Mouse (Mus musculus) embryonic facial prominence, embryonic 13.5 days (tissue): ENCODE data around the gene Akap2. TPM values are rescaled to one million over a fixed set of nuclear protein-coding genes. Genes with fewer than 3 reads are reported as not detected.

Source experiments
- ATAC-seq: fragments of 200-750 bp; cut with Nextera tagmentation; 2 replicates; pipeline ENCODE4 v1.8.0; 2017; ENCODE audit warnings: low read depth; ENCODE audit not compliant: insufficient number of reproducible peaks, insufficient read depth, low FRiP score, low TSS enrichment
- H3K27ac ChIP-seq: fragments of 300-500 bp; sonication (generic); 2 replicates; pipeline ENCODE4 v1.5.1; 2015; ENCODE audit warnings: moderate library complexity, mild to moderate bottlenecking, inconsistent platforms
- H3K27me3 ChIP-seq: fragments of 300-500 bp; sonication (generic); 2 replicates; pipeline ENCODE4 v1.6.1; 2015; ENCODE audit warnings: mild to moderate bottlenecking, inconsistent platforms
- H3K36me3 ChIP-seq: fragments of 300-500 bp; sonication (generic); 2 replicates; pipeline ENCODE4 v1.6.1; 2015; ENCODE audit warnings: mild to moderate bottlenecking, inconsistent platforms
- H3K4me1 ChIP-seq: fragments of 300-500 bp; sonication (generic); 2 replicates; pipeline ENCODE4 v1.6.1; 2015; ENCODE audit warnings: inconsistent platforms
- H3K4me2 ChIP-seq: fragments of 300-500 bp; sonication (generic); 2 replicates; pipeline ENCODE4 v1.6.1; 2015; ENCODE audit warnings: moderate library complexity, mild to moderate bottlenecking, inconsistent platforms
- H3K4me3 ChIP-seq: fragments of 300-500 bp; sonication (generic); 2 replicates; pipeline ENCODE4 v1.5.1; 2015; ENCODE audit warnings: mild to moderate bottlenecking, inconsistent platforms
- H3K9ac ChIP-seq: fragments of 300-500 bp; sonication (generic); 2 replicates; pipeline ENCODE4 v1.6.1; 2015; ENCODE audit warnings: mild to moderate bottlenecking, inconsistent platforms
- H3K9me3 ChIP-seq: fragments of 300-500 bp; sonication (generic); 2 replicates; pipeline ENCODE4 v1.6.1; 2016; ENCODE audit warnings: inconsistent platforms
- WGBS: fragments of 180-500 bp; shearing (Covaris S2); methylation state at CpG from one replicate; pipeline ENCODE4 v1.1.7; 2015; ENCODE audit warnings: mixed read lengths; 5-methylcytosine and 5-hydroxymethylcytosine counted together
- polyA plus RNA-seq: library from polyadenylated mRNA; unstranded; fragments of >200 nt; fragmentation: Nextera tagmentation; extraction: Ambion mirVana; gene quantifications from 2 replicates; pipeline ENCODE4 v1.2.1, GENCODE M21; 2015

Akap2 gene
- polyA plus RNA-seq, 1 experiment from 2014 or later = 28.1 TPM

DNA sequence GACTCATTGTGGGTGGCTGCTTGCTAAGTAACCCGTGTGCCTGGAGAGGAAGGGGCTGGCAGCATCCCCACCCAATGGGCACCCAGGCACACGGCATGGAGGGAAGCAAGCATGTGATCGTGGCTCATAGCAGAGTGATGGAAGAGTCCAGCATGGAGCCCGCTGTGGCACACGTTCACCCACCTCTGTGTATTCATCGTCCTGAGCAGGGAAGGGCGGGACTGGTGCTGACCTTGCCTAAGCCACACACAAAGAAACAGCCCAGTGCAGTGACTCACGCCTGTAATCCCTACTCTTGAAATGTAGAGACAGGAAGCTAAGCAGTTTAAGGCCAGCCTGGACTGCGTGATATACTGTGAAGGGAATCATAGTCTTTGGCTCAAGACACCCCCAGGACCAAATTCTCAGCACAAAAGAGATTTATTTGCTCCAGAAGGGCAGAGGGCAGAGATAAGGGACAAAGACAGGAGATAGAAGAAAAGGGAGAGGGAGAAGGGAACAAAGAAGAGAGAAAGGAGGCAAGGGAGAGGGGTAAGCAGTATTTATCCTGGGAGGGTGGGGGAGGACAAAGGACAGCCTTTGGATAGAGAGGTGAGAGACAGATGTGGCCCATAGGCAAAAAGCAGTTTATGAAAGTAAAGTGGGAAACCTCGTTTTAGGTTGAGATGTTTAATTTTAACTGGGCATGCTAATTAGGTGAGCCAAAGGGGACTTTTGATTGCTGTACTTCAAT, 81.0 kb downstream of the Akap2 start:
- Histone ChIP-seq H3K4me1 (peaks cover 12% of the 10 kb centered on the region), H3K27me3 (no peaks in the 10 kb centered on the region), H3K9me3 (no peaks in the 10 kb centered on the region), H3K36me3 (no peaks in the 10 kb centered on the region), H3K4me3 (no peak overlapping the region), H3K4me2 (no peak overlapping the region), H3K27ac (no peak overlapping the region), H3K9ac (no peak overlapping the region)
- 48% methylated on average over 10 of the region's 10 CpGs for WGBS
- no peak for ATAC-seq

DNA sequence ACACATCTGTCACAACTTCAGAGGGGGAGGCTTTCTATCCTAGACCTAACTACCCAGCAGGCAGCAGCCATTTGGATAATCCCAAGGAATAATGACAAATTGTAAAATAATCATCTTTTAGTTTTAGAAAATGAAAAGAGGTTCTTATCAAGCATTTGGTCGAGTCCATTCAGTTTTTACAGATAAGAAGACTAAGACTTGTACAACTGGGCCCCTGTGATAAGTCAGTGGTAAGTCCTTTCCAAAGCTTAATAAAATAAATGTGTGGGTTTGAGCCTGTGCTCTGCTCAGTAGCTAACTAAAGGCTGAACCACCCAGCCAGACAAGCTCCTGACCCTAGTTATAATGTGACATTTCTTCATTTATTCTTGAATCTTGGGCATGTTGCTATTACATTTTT, 81.8 kb downstream of the Akap2 start:
- WGBS = 67% methylated on average over 1 of the region's 1 CpGs

DNA sequence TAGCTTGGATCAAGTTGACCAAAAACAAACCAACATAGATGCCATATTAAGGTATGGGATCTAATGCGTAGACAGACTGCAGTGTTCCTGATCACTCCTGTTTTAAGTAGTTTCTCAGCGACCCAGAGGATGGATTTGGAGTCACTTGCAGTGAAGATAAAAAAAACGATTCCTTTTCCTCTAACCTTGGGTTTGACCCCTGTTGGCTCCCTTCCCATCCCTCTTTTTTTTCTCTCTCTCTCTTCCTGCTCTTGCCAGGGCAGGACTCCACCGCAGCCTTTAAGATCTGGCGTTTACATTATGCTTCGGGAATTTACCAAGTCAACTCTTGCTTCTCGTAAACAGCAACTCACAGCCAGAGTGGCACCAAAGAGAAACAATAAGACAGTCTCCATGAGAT, 83.8 kb downstream of the Akap2 start:
- H3K4me3 ChIP-seq = no peak overlapping the region
- no peak overlapping the region for H3K27ac ChIP-seq
- no peak for ATAC-seq
- H3K9ac ChIP-seq = no peak overlapping the region
- H3K9me3 ChIP-seq = no peaks in the 10 kb centered on the region
- H3K27me3 ChIP-seq = no peaks in the 10 kb centered on the region
- H3K4me2 ChIP-seq = no peak overlapping the region
- H3K36me3 ChIP-seq = peaks cover 3% of the 10 kb centered on the region; the same call in 1 of the 2 replicates
- no peaks in the 10 kb centered on the region for H3K4me1 ChIP-seq
- 85% methylated on average over 7 of the region's 7 CpGs for WGBS

More for the DNA sequence above, 81.8 kb downstream of the Akap2 start:
- ATAC-seq = no peak
- H3K4me2 ChIP-seq = no peak overlapping the region
- H3K36me3 ChIP-seq = no peaks in the 10 kb centered on the region; the same call in 1 of the 2 replicates
- no peaks in the 10 kb centered on the region for H3K9me3 ChIP-seq
- H3K4me1 ChIP-seq = peaks cover 5% of the 10 kb centered on the region; the same call in 1 of the 2 replicates
- no peak overlapping the region for H3K27ac ChIP-seq
- H3K27me3 ChIP-seq = no peaks in the 10 kb centered on the region
- H3K9ac ChIP-seq = no peak overlapping the region
- H3K4me3 ChIP-seq = no peak overlapping the region

DNA sequence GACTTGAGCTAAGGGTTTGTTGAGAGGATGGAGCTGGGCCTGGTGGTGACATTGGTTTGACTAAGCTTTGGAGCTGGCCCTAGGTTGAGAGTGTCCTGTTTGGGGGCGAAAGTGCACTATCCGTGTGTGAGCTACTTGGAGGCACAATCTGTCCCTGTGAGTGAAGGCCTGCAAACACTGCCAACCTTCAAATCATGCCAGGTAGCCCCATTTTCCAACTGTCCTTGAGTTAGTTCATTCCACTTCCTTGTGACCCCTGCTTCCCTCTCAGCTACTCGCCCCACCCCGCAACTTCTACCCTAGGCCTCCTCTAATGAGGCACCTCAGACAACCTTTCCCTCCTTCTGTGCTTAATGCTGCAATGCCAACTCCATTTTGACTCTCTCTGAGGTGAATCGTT, 84.5 kb downstream of the Akap2 start:
- no peak overlapping the region for H3K27ac ChIP-seq
- peaks cover 3% of the 10 kb centered on the region; the same call in 1 of the 2 replicates for H3K36me3 ChIP-seq
- ATAC-seq = no peak
- 93% methylated on average over 5 of the region's 5 CpGs for WGBS
- no peaks in the 10 kb centered on the region for H3K27me3 ChIP-seq
- no peak overlapping the region for H3K4me2 ChIP-seq
- H3K9ac ChIP-seq = no peak overlapping the region
- H3K4me1 ChIP-seq = no peaks in the 10 kb centered on the region
- no peaks in the 10 kb centered on the region for H3K9me3 ChIP-seq
- no peak overlapping the region for H3K4me3 ChIP-seq

DNA sequence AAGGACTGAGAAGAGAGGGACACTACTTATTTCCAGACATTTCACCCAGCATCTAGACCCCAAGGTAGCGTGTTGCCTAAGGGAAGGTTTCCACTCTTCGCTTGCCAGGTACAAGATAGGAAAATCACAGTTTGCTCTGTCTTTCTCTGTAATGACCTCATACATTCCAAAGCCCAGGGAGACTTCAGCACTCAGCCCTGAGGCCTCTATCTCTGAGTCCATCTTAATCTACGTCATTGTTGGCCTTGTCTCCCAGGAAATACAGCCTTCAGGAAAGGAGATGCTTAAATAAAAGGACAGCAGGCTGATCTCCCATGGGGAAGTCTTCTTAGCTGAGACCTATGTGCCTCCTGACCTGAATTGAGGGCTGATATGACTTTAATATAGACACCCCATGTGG, 85.0 kb downstream of the Akap2 start:
- Histone ChIP-seq H3K27me3 (no peaks in the 10 kb centered on the region), H3K4me3 (no peak overlapping the region), H3K4me1 (no peaks in the 10 kb centered on the region), H3K36me3 (peaks cover 5% of the 10 kb centered on the region; the same call in 1 of the 2 replicates), H3K4me2 (no peak overlapping the region), H3K27ac (no peak overlapping the region), H3K9me3 (no peaks in the 10 kb centered on the region), H3K9ac (no peak overlapping the region)
- 81% methylated on average over 3 of the region's 3 CpGs for WGBS
- no peak for ATAC-seq

DNA sequence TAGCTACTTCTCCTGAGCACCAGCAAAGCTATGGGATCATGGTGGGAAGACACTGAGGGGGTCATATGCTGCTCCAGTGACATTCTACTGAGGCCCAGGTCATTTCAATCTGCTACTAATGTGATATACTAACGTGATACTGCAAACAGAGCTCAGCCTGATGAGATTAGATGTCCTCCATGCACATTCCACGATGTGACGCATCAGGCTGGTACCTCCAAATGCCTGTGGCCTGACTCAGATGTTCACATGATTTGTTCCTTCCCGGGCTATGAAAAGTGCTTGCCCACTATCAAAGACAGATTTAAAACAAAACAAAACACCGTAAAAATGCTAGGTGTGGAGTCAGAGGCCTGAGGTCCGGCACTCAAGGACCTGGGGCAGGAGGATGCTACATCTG, 87.4 kb downstream of the Akap2 start:
- H3K4me3 ChIP-seq = no peak overlapping the region
- H3K4me2 ChIP-seq = no peak overlapping the region
- H3K27ac ChIP-seq = no peak overlapping the region
- no peaks in the 10 kb centered on the region for H3K27me3 ChIP-seq
- no peaks in the 10 kb centered on the region for H3K4me1 ChIP-seq
- peaks cover 16% of the 10 kb centered on the region for H3K36me3 ChIP-seq
- WGBS = 79% methylated on average over 6 of the region's 6 CpGs
- no peaks in the 10 kb centered on the region for H3K9me3 ChIP-seq
- no peak overlapping the region for H3K9ac ChIP-seq
- no peak for ATAC-seq

DNA sequence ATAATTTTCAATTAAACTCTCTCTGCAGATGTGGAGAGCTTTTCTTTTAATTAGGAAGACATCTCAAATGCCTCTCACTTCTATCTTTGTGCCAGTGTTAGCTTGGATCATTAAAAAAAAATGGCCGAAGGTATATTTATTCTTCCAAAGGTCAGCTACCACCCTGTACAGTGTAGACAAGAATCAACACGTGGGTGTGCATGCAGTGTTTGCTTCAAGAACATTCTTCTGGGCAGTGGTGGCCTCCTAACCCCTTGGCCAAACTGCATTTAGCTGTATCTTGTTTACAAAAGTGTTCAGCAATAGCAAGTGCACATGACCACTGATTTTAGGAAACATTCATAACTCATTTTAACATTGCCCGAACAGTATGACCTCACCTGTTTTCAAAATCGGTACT, 92.0 kb downstream of the Akap2 start:
- peaks cover 16% of the 10 kb centered on the region for H3K36me3 ChIP-seq
- H3K4me2 ChIP-seq = no peak overlapping the region
- H3K4me3 ChIP-seq = no peak overlapping the region
- H3K4me1 ChIP-seq = peaks cover 4% of the 10 kb centered on the region; the same call in 1 of the 2 replicates
- WGBS = 88% methylated on average over 4 of the region's 4 CpGs
- no peak overlapping the region for H3K27ac ChIP-seq
- no peak overlapping the region for H3K9ac ChIP-seq
- no peaks in the 10 kb centered on the region for H3K9me3 ChIP-seq
- H3K27me3 ChIP-seq = no peaks in the 10 kb centered on the region
- ATAC-seq = no peak

DNA sequence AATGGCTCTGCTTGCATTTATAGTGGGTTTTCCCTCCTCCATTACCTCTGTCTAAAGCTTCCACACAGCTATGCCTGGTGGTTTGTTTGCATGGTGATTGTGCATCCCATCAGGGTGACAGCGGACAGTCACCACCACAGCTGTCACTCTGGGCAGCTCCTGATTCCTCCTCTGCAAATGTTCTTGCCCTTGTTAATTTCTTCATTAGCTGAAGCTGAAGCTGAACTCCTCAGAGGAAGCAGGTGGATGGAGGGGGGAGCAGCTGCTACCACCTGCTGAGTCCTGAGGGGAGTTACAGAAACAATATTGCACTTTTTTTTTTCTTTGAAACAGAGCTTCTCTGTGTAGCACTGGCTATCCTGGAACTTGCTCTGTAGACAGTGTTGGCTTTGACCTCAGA, 94.6 kb downstream of the Akap2 start:
- peak overlapping the region; percentile 55; the same call in 1 of the 2 replicates for H3K27ac ChIP-seq
- no peak overlapping the region for H3K4me2 ChIP-seq
- no peak for ATAC-seq
- WGBS = 92% methylated on average over 1 of the region's 1 CpGs
- no peaks in the 10 kb centered on the region for H3K9me3 ChIP-seq
- no peak overlapping the region for H3K4me3 ChIP-seq
- peaks cover 4% of the 10 kb centered on the region; the same call in 1 of the 2 replicates for H3K4me1 ChIP-seq
- H3K27me3 ChIP-seq = no peaks in the 10 kb centered on the region
- H3K36me3 ChIP-seq = peaks cover 13% of the 10 kb centered on the region; the same call in 1 of the 2 replicates
- H3K9ac ChIP-seq = no peak overlapping the region

DNA sequence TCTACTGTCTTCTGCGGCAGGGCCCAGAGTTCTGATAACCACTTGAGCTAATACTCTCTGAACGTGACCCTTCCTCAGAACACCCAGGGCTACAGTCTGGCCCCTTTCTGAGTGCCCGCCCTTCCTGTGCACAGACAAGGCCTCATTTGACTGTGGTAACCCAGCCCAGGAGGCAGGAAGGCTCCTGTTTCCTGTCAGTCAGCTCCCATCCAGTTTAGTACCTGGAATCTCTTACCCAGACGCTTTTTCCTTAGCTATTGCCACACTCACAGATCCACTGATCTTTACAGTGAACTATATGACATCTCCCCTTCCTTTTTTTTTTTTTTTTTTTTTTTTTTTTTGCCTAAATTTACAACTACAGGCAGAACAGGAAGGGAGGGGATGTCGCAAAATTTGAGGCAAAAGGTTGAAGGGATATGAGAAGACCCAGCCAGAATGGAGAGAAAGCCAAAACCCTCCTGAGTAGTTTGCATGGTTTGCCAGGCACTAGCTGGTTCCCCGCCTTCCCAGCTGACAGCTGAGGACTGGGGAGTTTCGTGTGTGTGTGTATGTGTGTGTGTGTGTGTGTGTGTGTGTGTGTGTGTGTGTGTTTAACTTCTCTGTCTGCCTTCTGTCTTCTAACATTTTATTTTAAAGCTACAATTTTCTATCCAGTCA, 95.6 kb downstream of the Akap2 start:
- ATAC-seq = no peak
- Histone ChIP-seq H3K4me3 (no peak overlapping the region), H3K27me3 (no peaks in the 10 kb centered on the region), H3K9me3 (peaks cover 3% of the 10 kb centered on the region; the same call in 1 of the 2 replicates), H3K36me3 (peaks cover 10% of the 10 kb centered on the region; the same call in 1 of the 2 replicates), H3K9ac (no peak overlapping the region), H3K27ac (peak overlapping the region; percentile 64), H3K4me2 (no peak overlapping the region), H3K4me1 (peaks cover 4% of the 10 kb centered on the region; the same call in 1 of the 2 replicates)
- WGBS = 29% methylated on average over 7 of the region's 7 CpGs

DNA sequence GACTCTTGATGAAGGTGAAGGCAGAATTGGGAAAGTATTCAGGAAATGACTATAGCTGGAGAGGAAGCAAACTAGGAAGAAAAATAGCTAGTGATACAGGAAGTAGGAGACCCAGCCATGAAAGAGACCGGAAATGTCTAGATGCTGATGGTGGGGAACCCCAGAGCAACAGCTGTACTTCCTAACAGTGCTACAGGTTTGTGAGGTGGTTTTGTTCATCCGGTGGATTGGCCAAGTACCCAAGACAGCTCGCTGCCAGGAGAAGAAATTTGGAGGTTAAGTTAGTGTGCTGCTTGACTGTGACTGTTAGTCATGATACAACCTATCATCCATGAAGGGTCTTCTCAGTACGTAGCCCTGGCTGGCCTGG, 96.1 kb downstream of the Akap2 start:
- Histone ChIP-seq H3K27ac (peak overlapping the region; percentile 64), H3K4me2 (no peak overlapping the region), H3K4me3 (no peak overlapping the region), H3K36me3 (peaks cover 9% of the 10 kb centered on the region; the same call in 1 of the 2 replicates), H3K4me1 (peaks cover 4% of the 10 kb centered on the region; the same call in 1 of the 2 replicates), H3K9me3 (peaks cover 3% of the 10 kb centered on the region; the same call in 1 of the 2 replicates), H3K27me3 (no peaks in the 10 kb centered on the region), H3K9ac (no peak overlapping the region)
- 83% methylated on average over 4 of the region's 4 CpGs for WGBS
- ATAC-seq = no peak

DNA sequence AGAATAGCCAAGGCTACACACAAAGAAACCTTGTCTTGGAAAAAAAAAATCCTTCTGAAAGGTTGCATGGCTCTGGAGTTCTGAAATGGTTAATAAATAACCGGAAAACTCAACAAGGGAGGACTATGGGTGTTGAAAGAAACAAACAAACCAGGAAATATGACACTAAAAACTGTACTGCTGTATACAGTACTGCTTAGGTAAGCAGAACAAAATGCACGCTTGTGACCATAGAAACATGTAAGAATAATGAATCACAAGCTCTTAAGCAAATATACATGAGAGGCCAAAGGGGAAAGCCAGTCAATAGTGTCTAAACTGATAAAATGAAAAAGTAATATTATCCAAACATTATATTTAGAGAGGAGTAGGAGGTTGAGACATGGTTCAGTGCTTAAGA, 97.9 kb downstream of the Akap2 start:
- Histone ChIP-seq H3K27me3 (no peaks in the 10 kb centered on the region), H3K27ac (no peak overlapping the region), H3K9ac (no peak overlapping the region), H3K36me3 (peaks cover 5% of the 10 kb centered on the region; the same call in 1 of the 2 replicates), H3K4me1 (peaks cover 4% of the 10 kb centered on the region; the same call in 1 of the 2 replicates), H3K4me3 (no peak overlapping the region), H3K4me2 (no peak overlapping the region), H3K9me3 (peaks cover 3% of the 10 kb centered on the region; the same call in 1 of the 2 replicates)
- no peak for ATAC-seq
- WGBS = 78% methylated on average over 2 of the region's 2 CpGs

DNA sequence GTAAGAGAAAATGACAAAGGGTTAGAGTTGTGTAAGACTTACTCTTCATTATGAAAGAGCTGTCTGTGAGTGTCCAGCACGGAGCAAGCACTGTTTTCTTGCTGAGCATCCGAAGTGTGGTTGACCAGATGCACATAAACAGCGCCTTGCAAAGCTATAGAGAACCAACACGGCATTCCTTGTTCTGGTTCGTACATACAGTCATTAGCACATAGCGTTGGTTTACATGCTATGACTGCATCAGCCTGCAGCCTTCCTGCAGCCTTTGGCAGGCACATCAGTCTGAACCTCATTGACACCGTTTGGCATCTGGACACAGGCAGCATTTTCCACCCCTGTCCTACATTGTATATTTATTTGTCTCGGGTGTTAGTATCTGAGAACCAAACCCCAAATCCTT, 98.7 kb downstream of the Akap2 start:
- Histone ChIP-seq H3K4me2 (no peak overlapping the region), H3K4me1 (peaks cover 4% of the 10 kb centered on the region; the same call in 1 of the 2 replicates), H3K9ac (no peak overlapping the region), H3K9me3 (peaks cover 3% of the 10 kb centered on the region; the same call in 1 of the 2 replicates), H3K4me3 (no peak overlapping the region), H3K27me3 (no peaks in the 10 kb centered on the region), H3K36me3 (peaks cover 5% of the 10 kb centered on the region; the same call in 1 of the 2 replicates), H3K27ac (no peak overlapping the region)
- 90% methylated on average over 8 of the region's 8 CpGs for WGBS
- no peak for ATAC-seq
